Mouse (Mus musculus) CH12.LX (cell line): Measurements from ENCODE around the gene Zbtb7a.

Experiments used
- BHLHE40 ChIP-seq: IDR thresholded peaks from 2 replicates; pipeline ENCODE4 v1.6.1; 2011; ENCODE audit warnings: mild to moderate bottlenecking, low read depth, low read length, improper control_type of control experiment
- CTCF ChIP-seq, 2 experiments: IDR thresholded peaks in 1 of 2; conservative IDR thresholded peaks in 1 of 2; 2 replicates each; pipeline ENCODE4 v1.5.1; 2011 to 2012; ENCODE audit warnings: low read depth in 2 of 2, low read length in 2 of 2, improper control_type of control experiment in 1 of 2, inconsistent platforms in 1 of 2, mild to moderate bottlenecking in 1 of 2, moderate library complexity in 1 of 2
- EP300 ChIP-seq: IDR thresholded peaks from 2 replicates; pipeline ENCODE4 v1.6.1; 2011; ENCODE audit warnings: low read length, improper control_type of control experiment
- HCFC1 ChIP-seq: IDR thresholded peaks from 2 replicates; pipeline ENCODE4 v1.6.1; 2012; ENCODE audit warnings: low read depth, mild to moderate bottlenecking, inconsistent platforms, low read length, improper control_type of control experiment
- NRF1 ChIP-seq: IDR thresholded peaks from 2 replicates; pipeline ENCODE4 v1.6.1; 2014; ENCODE audit warnings: low read depth, mild to moderate bottlenecking, inconsistent platforms, low read length, improper control_type of control experiment, moderate library complexity
- POLR2A ChIP-seq: IDR thresholded peaks from 2 replicates; pipeline ENCODE4 v1.6.1; 2011; ENCODE audit warnings: low read depth, mild to moderate bottlenecking, improper control_type of control experiment, low read length
- USF1 ChIP-seq: IDR thresholded peaks from 2 replicates; pipeline ENCODE4 v1.6.1; 2014; ENCODE audit warnings: low read depth, mild to moderate bottlenecking, inconsistent platforms, low read length, improper control_type of control experiment
- ZNF384 ChIP-seq: IDR thresholded peaks from 2 replicates; pipeline ENCODE4 v1.6.1; 2012; ENCODE audit warnings: low read depth, low read length, improper control_type of control experiment, inconsistent platforms

DNA sequence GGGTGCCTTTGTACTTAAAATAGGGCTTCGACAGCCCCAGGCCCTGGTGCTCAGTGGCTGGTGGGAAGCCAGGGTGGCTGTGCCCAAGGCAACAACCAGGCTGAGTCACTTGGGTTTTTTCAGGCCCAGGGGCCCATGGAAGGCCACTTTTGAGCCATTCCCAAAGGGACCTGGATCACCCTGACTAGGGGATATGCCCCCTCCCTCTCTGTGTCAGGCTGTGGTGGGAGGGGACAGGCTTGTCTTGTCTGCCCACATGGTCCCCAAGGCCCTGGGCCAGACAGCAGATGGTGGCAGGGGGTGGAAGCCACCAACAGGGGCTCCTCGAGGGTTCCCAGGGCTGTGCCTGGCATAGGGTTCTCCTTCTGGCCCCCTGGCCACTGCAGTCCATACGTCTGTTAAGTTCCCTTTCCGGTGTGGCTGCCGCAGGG is 7.5 kb downstream of the Zbtb7a start:
- TF ChIP-seq CTCF (conservative IDR thresholded peaks at IDR 0.05 in 1 of 2, IDR thresholded peaks at IDR 0.05 in 1 of 2; ENCODE audit: low read depth in 2 of 2, low read length in 2 of 2): no peak
- TF ChIP-seq NRF1: no peak
- no peak for TF ChIP-seq ZNF384
- no peak for TF ChIP-seq POLR2A
- no peak for TF ChIP-seq HCFC1
- TF ChIP-seq USF1: no peak
- no peak for TF ChIP-seq EP300
- TF ChIP-seq BHLHE40: no peak
